Mouse (Mus musculus) midbrain, embryonic 16.5 days (tissue): ENCODE results near the gene Bok. TPM values are rescaled to one million over a fixed set of nuclear protein-coding genes. Genes with fewer than 3 reads are reported as not detected.

Experiments used
- ATAC-seq: fragments of 200-750 bp; cut with Nextera tagmentation; 2 replicates; pipeline ENCODE4 v1.8.0; 2017; ENCODE audit warnings: moderate TSS enrichment
- H3K27ac ChIP-seq: fragments of 300-500 bp; sonication (generic); 2 replicates; pipeline ENCODE4 v1.5.1; 2014; ENCODE audit warnings: mild to moderate bottlenecking, low read length, mixed read lengths
- H3K27me3 ChIP-seq: fragments of 300-500 bp; sonication (generic); 2 replicates; pipeline ENCODE4 v1.6.1; 2014; ENCODE audit warnings: low read depth, low read length, mixed read lengths; ENCODE audit not compliant: control insufficient read depth, insufficient read depth
- H3K36me3 ChIP-seq: fragments of 300-500 bp; sonication (generic); 2 replicates; pipeline ENCODE4 v1.6.1; 2014; ENCODE audit warnings: mild to moderate bottlenecking, low read length, moderate library complexity, mixed read lengths; ENCODE audit not compliant: control insufficient read depth, insufficient read depth
- H3K4me1 ChIP-seq: fragments of 300-500 bp; sonication (generic); 2 replicates; pipeline ENCODE4 v1.6.1; 2014; ENCODE audit warnings: mild to moderate bottlenecking, low read length, mixed read lengths; ENCODE audit not compliant: control insufficient read depth, insufficient read depth
- H3K4me2 ChIP-seq: fragments of 300-500 bp; sonication (generic); 2 replicates; pipeline ENCODE4 v1.6.1; 2014; ENCODE audit warnings: mild to moderate bottlenecking, low read length, mixed read lengths
- H3K4me3 ChIP-seq: fragments of 300-500 bp; sonication (generic); 2 replicates; pipeline ENCODE4 v1.5.1; 2014; ENCODE audit warnings: low read depth, mild to moderate bottlenecking, low read length, moderate library complexity, mixed read lengths
- H3K9ac ChIP-seq: fragments of 300-500 bp; sonication (generic); 2 replicates; pipeline ENCODE4 v1.6.1; 2014; ENCODE audit warnings: low read depth, low read length, mixed read lengths
- H3K9me3 ChIP-seq: fragments of 300-500 bp; sonication (generic); replicated peaks from 2 replicates; pipeline ENCODE4 v1.6.1; 2014; ENCODE audit warnings: mild to moderate bottlenecking, low read length, mixed read lengths; ENCODE audit not compliant: control insufficient read depth, poor library complexity, severe bottlenecking
- WGBS: fragments of 180-500 bp; shearing (Covaris S2); extraction: QIAGEN DNeasy Blood & Tissue Kit; methylation state at CpG from one replicate; pipeline ENCODE4 v1.1.7; 2014; 5-methylcytosine and 5-hydroxymethylcytosine counted together
- polyA plus RNA-seq: library from polyadenylated mRNA; unstranded; fragments of >200 nt; fragmentation: Nextera tagmentation; extraction: Ambion mirVana; gene quantifications from 2 replicates; pipeline ENCODE4 v1.2.1, GENCODE M21; 2015

Bok gene
- polyA plus RNA-seq, 1 experiment from 2014 or later = 102 TPM

DNA sequence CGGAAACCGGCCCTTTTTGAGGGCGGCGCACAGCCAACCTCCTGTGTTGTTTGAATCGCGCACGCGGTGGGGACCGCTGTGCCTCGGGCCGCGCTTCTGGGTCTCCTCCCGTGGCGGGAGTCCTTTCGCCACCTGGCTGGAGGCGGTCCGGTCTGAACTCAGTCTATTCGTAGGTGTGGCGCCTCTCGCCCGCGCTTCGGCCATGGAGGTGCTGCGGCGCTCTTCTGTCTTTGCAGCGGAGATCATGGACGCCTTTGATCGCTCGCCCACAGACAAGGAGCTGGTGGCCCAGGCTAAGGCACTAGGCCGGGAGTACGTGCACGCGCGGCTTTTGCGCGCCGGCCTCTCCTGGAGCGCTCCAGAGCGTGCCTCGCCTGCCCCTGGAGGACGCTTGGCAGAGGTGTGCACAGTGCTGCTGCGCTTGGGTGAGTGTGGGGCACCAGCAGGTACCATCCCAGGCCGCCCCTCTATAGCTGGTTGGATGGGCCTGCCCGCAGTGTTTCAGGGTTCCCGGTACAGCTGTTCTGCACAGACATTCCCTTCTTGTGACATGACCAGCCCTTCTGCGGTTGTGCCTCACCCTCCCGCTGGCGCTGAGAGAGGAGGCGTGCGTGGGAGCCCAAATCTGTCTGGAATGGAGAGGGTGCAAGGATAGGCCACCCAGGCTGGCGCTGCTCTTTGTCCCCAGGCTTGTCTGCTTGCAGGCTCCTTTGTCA, 943 bp downstream of the Bok start:
- peak overlapping the region; percentile 85 for H3K27ac ChIP-seq
- no peaks in the 10 kb centered on the region; the same call in 1 of the 2 replicates for H3K27me3 ChIP-seq
- WGBS = 1% methylated on average over 51 of the region's 51 CpGs
- no peaks in the 10 kb centered on the region; the same call in 1 of the 2 replicates for H3K36me3 ChIP-seq
- H3K4me1 ChIP-seq = peaks cover 12% of the 10 kb centered on the region
- peak overlapping the region; percentile 68 for H3K4me2 ChIP-seq
- peak overlapping the region; percentile 70 for H3K4me3 ChIP-seq
- peak overlapping the region; percentile 80 for H3K9ac ChIP-seq
- no peaks in the 10 kb centered on the region for H3K9me3 ChIP-seq
- ATAC-seq = peak; percentile 93

DNA sequence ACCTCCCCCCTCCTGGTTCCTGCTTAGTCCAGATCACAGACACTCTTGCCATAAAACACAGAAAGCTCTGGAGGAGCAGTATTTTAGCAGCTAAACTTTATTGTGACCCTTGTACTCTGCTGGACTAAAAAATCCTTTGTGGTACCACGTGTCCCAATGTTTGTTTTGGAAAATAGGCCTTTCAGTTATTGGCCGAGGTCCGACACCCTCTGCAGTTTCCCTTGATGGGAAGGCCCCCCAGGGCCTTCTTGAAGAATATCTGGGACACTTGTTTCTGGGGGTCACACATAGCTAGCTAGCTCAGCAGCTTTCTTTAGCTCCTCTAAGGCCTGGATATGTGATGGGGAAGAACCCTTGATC, 1.5 kb downstream of the Bok start:
- Histone ChIP-seq H3K4me1 (peaks cover 12% of the 10 kb centered on the region), H3K36me3 (no peaks in the 10 kb centered on the region; the same call in 1 of the 2 replicates), H3K9ac (peak overlapping the region; percentile 80), H3K27ac (peak overlapping the region; percentile 85; the same call in 1 of the 2 replicates), H3K4me3 (peak overlapping the region; percentile 70), H3K27me3 (no peaks in the 10 kb centered on the region; the same call in 1 of the 2 replicates), H3K4me2 (peak overlapping the region; percentile 68), H3K9me3 (no peaks in the 10 kb centered on the region)
- 27% methylated on average over 3 of the region's 3 CpGs for WGBS
- ATAC-seq = no peak; the same call in 1 of the 2 replicates

DNA sequence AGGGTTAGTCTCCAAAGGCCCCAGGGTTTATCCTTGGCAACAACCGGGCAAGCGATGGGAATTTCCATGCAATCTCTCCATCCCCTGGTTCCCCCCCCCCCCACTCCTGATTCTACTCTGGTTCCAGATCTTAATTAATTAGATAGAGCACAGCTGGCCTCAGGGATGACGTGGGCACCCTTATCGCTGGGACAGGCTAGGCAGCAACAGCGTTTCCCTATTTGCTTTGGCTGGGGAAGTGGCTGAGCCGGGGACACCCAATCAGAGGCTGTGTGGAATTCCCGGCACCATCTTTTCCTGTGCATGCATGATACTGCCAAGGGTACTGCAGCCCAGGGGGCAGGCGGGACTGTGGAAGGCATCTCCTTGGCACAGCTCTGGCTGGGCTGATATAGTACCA, 2.7 kb downstream of the Bok start:
- no peak overlapping the region for H3K9ac ChIP-seq
- H3K27me3 ChIP-seq = no peaks in the 10 kb centered on the region; the same call in 1 of the 2 replicates
- no peak; the same call in 1 of the 2 replicates for ATAC-seq
- no peaks in the 10 kb centered on the region; the same call in 1 of the 2 replicates for H3K36me3 ChIP-seq
- H3K27ac ChIP-seq = no peak overlapping the region
- WGBS = 69% methylated on average over 8 of the region's 8 CpGs
- no peaks in the 10 kb centered on the region for H3K9me3 ChIP-seq
- no peak overlapping the region for H3K4me2 ChIP-seq
- H3K4me3 ChIP-seq = no peak overlapping the region
- H3K4me1 ChIP-seq = peaks cover 12% of the 10 kb centered on the region

DNA sequence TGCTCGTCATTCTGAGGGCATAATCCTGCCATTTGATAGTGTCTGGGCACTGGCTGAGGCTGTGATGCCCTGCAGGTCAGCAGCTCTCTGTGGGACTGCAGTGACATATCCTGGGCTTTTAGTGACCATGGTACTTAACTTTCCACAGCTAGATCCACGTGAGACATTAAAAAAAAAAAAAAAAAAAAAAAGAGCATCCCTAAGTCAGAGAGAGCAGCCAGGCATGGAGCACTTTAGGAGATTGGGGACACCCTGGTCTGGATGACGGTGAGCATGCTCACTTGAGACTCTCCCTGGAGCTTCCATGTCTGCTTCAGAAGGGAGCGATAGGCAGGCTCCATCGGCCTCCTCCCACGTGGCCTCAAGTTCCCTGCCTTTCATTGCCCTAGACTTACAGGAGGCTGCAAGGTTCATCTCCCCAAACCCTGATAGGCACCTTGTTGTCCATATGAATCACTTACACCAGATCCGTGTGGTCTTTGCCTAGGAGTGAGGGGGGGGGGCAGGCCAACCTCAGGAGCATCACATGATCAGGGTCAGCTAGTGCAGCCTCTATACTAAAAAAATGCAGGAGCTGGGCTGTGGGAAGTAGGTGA, 4.5 kb downstream of the Bok start:
- H3K27me3 ChIP-seq = no peaks in the 10 kb centered on the region
- no peaks in the 10 kb centered on the region for H3K9me3 ChIP-seq
- no peak overlapping the region for H3K9ac ChIP-seq
- H3K27ac ChIP-seq = no peak overlapping the region
- H3K36me3 ChIP-seq = peaks cover 2% of the 10 kb centered on the region; the same call in 1 of the 2 replicates
- WGBS = 82% methylated on average over 7 of the region's 7 CpGs
- H3K4me3 ChIP-seq = no peak overlapping the region
- no peak overlapping the region for H3K4me2 ChIP-seq
- ATAC-seq = no peak
- H3K4me1 ChIP-seq = peaks cover 12% of the 10 kb centered on the region

DNA sequence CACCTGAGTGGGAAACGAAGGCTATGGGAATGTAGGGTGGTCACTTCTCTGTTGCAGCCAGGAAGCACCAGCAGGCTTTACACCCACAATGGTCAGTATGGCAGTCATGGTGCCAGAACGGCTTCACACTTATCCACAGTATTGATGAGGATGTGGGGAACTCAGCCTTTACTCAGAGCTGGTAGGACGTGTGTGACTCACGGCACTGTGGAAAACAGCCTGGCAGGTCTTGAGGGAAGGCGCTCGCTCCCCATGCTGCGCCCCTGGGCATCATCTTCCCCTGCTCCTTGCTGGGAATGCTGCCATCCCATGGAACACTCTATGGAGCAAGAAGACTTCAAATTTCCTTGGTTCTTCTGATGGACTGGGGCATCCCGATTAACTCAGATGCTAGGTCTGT, 5.6 kb downstream of the Bok start:
- H3K27me3 ChIP-seq = no peaks in the 10 kb centered on the region
- no peak for ATAC-seq
- 96% methylated on average over 8 of the region's 8 CpGs for WGBS
- H3K4me3 ChIP-seq = no peak overlapping the region
- no peak overlapping the region for H3K9ac ChIP-seq
- peaks cover 12% of the 10 kb centered on the region; the same call in 1 of the 2 replicates for H3K4me1 ChIP-seq
- no peaks in the 10 kb centered on the region for H3K9me3 ChIP-seq
- no peak overlapping the region for H3K4me2 ChIP-seq
- peaks cover 4% of the 10 kb centered on the region; the same call in 1 of the 2 replicates for H3K36me3 ChIP-seq
- no peak overlapping the region for H3K27ac ChIP-seq

DNA sequence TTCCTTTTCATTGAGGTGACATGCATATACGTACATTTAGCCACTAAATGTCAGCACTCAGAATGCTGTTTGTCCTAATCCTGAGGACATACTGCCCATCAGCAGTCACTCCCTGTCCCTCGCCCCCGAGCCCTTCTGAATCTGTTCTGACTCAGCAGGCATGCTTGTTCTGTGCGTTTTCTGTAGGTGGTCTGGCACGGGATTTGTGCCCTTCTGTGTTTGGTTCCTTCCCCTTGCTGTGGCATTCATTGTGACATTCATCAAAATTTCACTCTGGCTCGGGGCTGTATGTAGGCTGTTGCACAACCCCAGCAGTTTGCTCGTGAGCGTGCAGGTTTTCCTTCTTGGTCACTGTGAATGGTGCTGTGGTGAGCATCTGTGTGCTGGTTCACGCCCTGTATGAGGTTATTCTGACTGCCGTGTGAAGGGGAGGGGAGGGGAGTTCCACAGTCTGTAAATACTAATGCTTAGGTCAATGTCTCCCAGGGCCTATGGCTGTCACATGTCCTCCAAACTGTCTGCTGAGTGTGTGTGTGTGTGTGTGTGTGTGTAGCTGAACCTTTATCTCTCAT, 6.4 kb downstream of the Bok start:
- H3K36me3 ChIP-seq = peaks cover 4% of the 10 kb centered on the region; the same call in 1 of the 2 replicates
- H3K27ac ChIP-seq = no peak overlapping the region
- ATAC-seq = no peak
- no peaks in the 10 kb centered on the region for H3K9me3 ChIP-seq
- H3K4me3 ChIP-seq = no peak overlapping the region
- 75% methylated on average over 10 of the region's 10 CpGs for WGBS
- no peak overlapping the region for H3K9ac ChIP-seq
- no peaks in the 10 kb centered on the region for H3K27me3 ChIP-seq
- H3K4me2 ChIP-seq = no peak overlapping the region
- peaks cover 9% of the 10 kb centered on the region; the same call in 1 of the 2 replicates for H3K4me1 ChIP-seq

DNA sequence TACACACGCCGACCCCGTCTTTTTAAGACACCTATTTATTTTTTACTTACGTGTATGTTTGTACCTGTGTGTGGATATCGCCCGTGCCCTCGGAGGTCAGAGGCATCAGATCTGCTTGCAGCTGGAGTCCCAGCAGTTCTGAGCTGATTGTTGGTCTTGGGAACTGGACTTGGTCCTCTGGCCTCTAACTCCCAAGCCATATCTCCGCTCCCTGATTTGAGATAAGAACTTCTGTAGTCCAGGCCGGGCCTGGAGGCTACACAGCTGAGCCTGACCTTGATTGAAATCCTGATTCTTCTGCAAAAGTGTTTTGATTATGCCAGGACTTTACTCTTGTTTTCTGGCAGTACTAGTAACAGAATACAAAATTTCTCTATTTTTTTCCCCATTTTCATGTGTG, 7.3 kb downstream of the Bok start:
- H3K27ac ChIP-seq = no peak overlapping the region
- no peak overlapping the region for H3K4me3 ChIP-seq
- no peak for ATAC-seq
- peaks cover 5% of the 10 kb centered on the region; the same call in 1 of the 2 replicates for H3K4me1 ChIP-seq
- no peak overlapping the region for H3K9ac ChIP-seq
- 93% methylated on average over 9 of the region's 9 CpGs for WGBS
- H3K27me3 ChIP-seq = no peaks in the 10 kb centered on the region
- peaks cover 4% of the 10 kb centered on the region; the same call in 1 of the 2 replicates for H3K36me3 ChIP-seq
- H3K4me2 ChIP-seq = no peak overlapping the region
- no peaks in the 10 kb centered on the region for H3K9me3 ChIP-seq

DNA sequence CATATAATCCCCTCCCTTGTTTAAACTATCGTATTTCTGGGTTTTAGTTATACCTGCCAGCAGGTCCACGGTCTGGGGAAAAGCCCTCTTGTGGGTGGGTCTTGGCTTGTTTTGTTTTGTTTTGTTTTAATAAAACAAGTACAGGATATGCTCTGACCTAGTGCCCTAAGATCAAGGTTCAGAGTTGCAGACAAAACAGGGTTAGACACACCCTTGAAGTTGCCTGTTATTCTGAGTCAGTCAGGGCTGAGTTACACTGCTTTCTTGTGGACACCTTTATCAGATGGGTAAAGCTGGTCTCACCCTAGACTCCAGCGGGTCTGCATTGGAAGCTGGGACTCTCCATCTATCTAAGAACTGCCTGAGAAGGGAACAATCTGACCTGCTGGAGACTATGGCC, 8.0 kb downstream of the Bok start:
- Histone ChIP-seq H3K27me3 (no peaks in the 10 kb centered on the region), H3K9me3 (no peaks in the 10 kb centered on the region), H3K9ac (no peak overlapping the region), H3K4me1 (no peaks in the 10 kb centered on the region), H3K36me3 (peaks cover 4% of the 10 kb centered on the region; the same call in 1 of the 2 replicates), H3K4me3 (no peak overlapping the region), H3K4me2 (no peak overlapping the region), H3K27ac (no peak overlapping the region)
- 91% methylated on average over 3 of the region's 3 CpGs for WGBS
- no peak for ATAC-seq

DNA sequence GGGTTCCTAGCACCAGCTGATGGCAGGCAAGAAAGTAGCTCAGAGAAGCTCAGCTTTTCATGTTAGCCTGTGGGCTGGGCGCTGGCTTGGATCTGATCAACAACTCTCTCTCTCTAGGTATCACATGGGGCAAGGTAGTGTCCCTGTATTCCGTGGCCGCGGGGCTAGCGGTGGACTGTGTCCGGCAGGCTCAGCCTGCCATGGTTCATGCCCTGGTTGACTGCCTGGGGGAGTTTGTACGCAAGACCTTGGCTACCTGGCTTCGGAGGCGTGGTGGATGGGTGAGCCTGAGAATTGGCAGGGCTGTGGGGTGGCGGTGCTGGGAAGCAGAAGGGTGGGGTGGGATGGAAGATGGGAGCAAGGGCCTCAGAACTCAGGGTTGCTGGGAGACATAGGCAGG, 8.5 kb downstream of the Bok start:
- WGBS = 96% methylated on average over 10 of the region's 10 CpGs
- ATAC-seq = no peak

More for the DNA sequence above, 8.5 kb downstream of the Bok start:
- H3K4me1 ChIP-seq = no peaks in the 10 kb centered on the region
- H3K4me2 ChIP-seq = no peak overlapping the region
- H3K27ac ChIP-seq = no peak overlapping the region
- no peaks in the 10 kb centered on the region for H3K27me3 ChIP-seq
- no peaks in the 10 kb centered on the region for H3K9me3 ChIP-seq
- H3K4me3 ChIP-seq = no peak overlapping the region
- no peak overlapping the region for H3K9ac ChIP-seq
- peaks cover 4% of the 10 kb centered on the region; the same call in 1 of the 2 replicates for H3K36me3 ChIP-seq
